Mouse (Mus musculus): ENCODE measurements around the gene Olfr801. TPM values are rescaled to one million over a fixed set of nuclear protein-coding genes. Genes with fewer than 3 reads are reported as not detected.

Gene Olfr801
- not detected in 2 replicates for polyA plus RNA-seq (2016; fragmentation: Nextera tagmentation; extraction: Ambion mirVana)

GRCm38 (mm10) chr10:129673765-129674164 lies at the start of gene Olfr801:
Gene Olfr801 (minus strand): TSS chr10:129673865.
- Histone ChIP-seq H3K27ac (ENCODE audit: poor library complexity, severe bottlenecking) (no peak within 1 kb of the TSS), H3K27me3 (replicated peaks) (no peaks in the 10 kb centered on the region), H3K4me2 (no peak within 1 kb of the TSS), H3K9me3 (replicated peaks) (no peaks in the 10 kb centered on the region), H3K36me3 (no peaks in the 10 kb centered on the region), H3K9ac (no peak within 1 kb of the TSS), H3K4me3 (no peak within 1 kb of the TSS), H3K4me1 (replicated peaks) (no peaks in the 10 kb centered on the region)
- 75% methylated on average over 1 of the region's 1 CpGs for WGBS
- ATAC-seq (ENCODE audit: insufficient number of reproducible peaks, low FRiP score) = no peak

- H3K4me1 ChIP-seq (replicated peaks) = no peaks in the 10 kb centered on the region
- H3K9me3 ChIP-seq (replicated peaks) = no peaks in the 10 kb centered on the region
- H3K27me3 ChIP-seq (replicated peaks) = no peaks in the 10 kb centered on the region
- no peak within 1 kb of the TSS for H3K9ac ChIP-seq
- H3K4me3 ChIP-seq = no peak within 1 kb of the TSS
- no peak within 1 kb of the TSS for H3K27ac ChIP-seq (ENCODE audit: poor library complexity, severe bottlenecking)
- no peaks in the 10 kb centered on the region for H3K36me3 ChIP-seq
- no peak within 1 kb of the TSS for H3K4me2 ChIP-seq
- ATAC-seq (ENCODE audit: insufficient number of reproducible peaks, low FRiP score) = no peak
Measured at GRCm38 (mm10) chr10:129702910-129703309, 29.2 kb upstream of the Olfr801 start, which contains the start of gene Olfr804. Gene Olfr804 (plus strand): TSS chr10:129703210.

- Histone ChIP-seq H3K36me3 (no peaks in the 10 kb centered on the region), H3K27me3 (replicated peaks) (no peaks in the 10 kb centered on the region), H3K27ac (ENCODE audit: poor library complexity, severe bottlenecking) (no peak within 1 kb of the TSS), H3K9ac (no peak within 1 kb of the TSS), H3K4me1 (replicated peaks) (no peaks in the 10 kb centered on the region), H3K9me3 (replicated peaks) (no peaks in the 10 kb centered on the region), H3K4me2 (no peak within 1 kb of the TSS), H3K4me3 (no peak within 1 kb of the TSS)
- WGBS = 64% methylated on average over 2 of the region's 2 CpGs
- ATAC-seq (ENCODE audit: insufficient number of reproducible peaks, low FRiP score) = no peak
Measured at GRCm38 (mm10) chr10:129694186-129694585, 20.5 kb upstream of the Olfr801 start, which contains the start of gene Olfr803. Gene Olfr803 (minus strand): TSS chr10:129694286.

- no peaks in the 10 kb centered on the region for H3K4me1 ChIP-seq (replicated peaks)
- no peak within 1 kb of the TSS for H3K4me3 ChIP-seq
- no peaks in the 10 kb centered on the region for H3K9me3 ChIP-seq (replicated peaks)
- no peaks in the 10 kb centered on the region for H3K27me3 ChIP-seq (replicated peaks)
- no peaks in the 10 kb centered on the region for H3K36me3 ChIP-seq
- no peak within 1 kb of the TSS for H3K27ac ChIP-seq (ENCODE audit: poor library complexity, severe bottlenecking)
- H3K9ac ChIP-seq = no peak within 1 kb of the TSS
- WGBS = 51% methylated on average over 1 of the region's 1 CpGs
- H3K4me2 ChIP-seq = no peak within 1 kb of the TSS
- no peak for ATAC-seq (ENCODE audit: insufficient number of reproducible peaks, low FRiP score)
Measured at GRCm38 (mm10) chr10:129688069-129688468, 14.4 kb upstream of the Olfr801 start, which contains the start of gene Olfr802. Gene Olfr802 (minus strand): TSS chr10:129688169.

DNA sequence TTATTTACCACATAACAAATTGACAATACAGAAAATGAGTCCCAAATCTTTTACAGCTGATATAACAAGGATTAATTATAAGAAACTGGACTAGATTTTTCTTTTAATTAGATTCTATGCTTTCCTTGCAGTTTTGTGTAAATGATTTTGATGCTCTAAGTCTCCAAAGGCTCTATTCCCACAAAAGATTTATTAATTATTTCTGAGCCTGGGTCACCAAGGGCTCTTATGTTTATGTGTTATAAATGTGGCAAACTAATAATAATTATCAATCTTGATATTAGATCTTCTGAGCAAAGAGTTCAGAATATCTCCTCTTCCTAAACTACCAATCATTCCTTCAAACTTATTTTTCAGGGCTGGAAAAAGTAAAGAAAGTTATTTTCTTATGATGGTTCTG lies 16.3 kb downstream of the Olfr801 start, which contains the start of gene Olfr800:
TSS of gene Olfr800 (plus strand) at position 301 of the 400 bp plus-strand sequence.
- Histone ChIP-seq H3K36me3 (no peaks in the 10 kb centered on the region), H3K4me3 (no peak within 1 kb of the TSS), H3K27ac (ENCODE audit: poor library complexity, severe bottlenecking) (no peak within 1 kb of the TSS), H3K27me3 (replicated peaks) (no peaks in the 10 kb centered on the region), H3K4me2 (no peak within 1 kb of the TSS), H3K9me3 (replicated peaks) (no peaks in the 10 kb centered on the region), H3K4me1 (replicated peaks) (no peaks in the 10 kb centered on the region), H3K9ac (no peak within 1 kb of the TSS)
- ATAC-seq (ENCODE audit: insufficient number of reproducible peaks, low FRiP score) = no peak

- 67% methylated on average over 1 of the region's 1 CpGs for WGBS
- Histone ChIP-seq H3K9me3 (replicated peaks) (no peaks in the 10 kb centered on the region), H3K27me3 (replicated peaks) (no peaks in the 10 kb centered on the region), H3K9ac (no peak overlapping the region), H3K36me3 (no peaks in the 10 kb centered on the region), H3K4me1 (replicated peaks) (no peaks in the 10 kb centered on the region), H3K27ac (ENCODE audit: poor library complexity, severe bottlenecking) (no peak overlapping the region), H3K4me2 (no peak overlapping the region), H3K4me3 (no peak overlapping the region)
- no peak for ATAC-seq (ENCODE audit: insufficient number of reproducible peaks, low FRiP score)
Measured at GRCm38 (mm10) chr10:129651763-129652162, 21.9 kb downstream of the Olfr801 start.

DNA sequence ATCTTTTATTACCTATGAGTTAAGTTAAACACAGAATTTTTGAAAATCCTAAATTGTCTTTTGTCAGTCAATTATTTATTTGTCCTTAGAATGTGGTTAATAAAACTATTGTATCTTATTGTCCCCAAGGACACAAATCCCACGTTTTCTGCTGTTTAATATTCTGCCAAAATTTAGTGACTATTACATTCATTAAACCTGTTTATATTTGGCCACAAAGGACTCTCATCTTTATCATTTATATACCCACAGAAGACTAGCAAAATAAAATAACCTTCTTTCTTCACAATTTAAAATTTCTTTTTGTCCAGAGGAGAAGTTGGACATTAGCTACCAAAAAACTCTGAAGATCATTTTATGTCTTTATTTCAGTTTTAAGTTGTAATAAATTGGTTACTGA lies 36.5 kb downstream of the Olfr801 start, which contains the start of gene Olfr799:
TSS of gene Olfr799 (plus strand) at position 301 of the 400 bp plus-strand sequence.
- Histone ChIP-seq H3K9ac (no peak within 1 kb of the TSS), H3K4me2 (no peak within 1 kb of the TSS), H3K27me3 (replicated peaks) (no peaks in the 10 kb centered on the region), H3K9me3 (replicated peaks) (no peaks in the 10 kb centered on the region), H3K4me1 (replicated peaks) (no peaks in the 10 kb centered on the region), H3K36me3 (no peaks in the 10 kb centered on the region), H3K4me3 (no peak within 1 kb of the TSS), H3K27ac (ENCODE audit: poor library complexity, severe bottlenecking) (no peak within 1 kb of the TSS)
- 24% methylated on average over 1 of the region's 1 CpGs for WGBS
- no peak for ATAC-seq (ENCODE audit: insufficient number of reproducible peaks, low FRiP score)

DNA sequence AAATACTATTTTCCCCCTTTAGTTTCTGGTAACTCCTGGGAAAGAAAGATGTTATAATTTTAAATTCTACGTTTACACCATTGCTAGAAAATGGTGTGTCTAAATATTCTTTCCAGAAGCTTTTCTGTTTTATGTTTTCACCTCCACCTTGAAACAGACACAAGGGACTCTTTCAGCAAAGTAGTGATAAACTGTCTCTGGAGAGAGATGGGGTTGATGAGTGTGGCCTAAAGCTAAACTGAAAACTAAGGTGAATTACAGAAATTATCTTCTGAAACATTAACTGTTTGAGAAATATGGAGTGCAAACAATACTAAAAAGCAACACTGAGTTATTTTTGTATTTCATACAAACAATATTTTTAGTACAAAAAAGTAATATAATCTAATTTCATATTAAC lies 45.8 kb downstream of the Olfr801 start, which contains the start of gene Olfr798:
TSS of gene Olfr798 (minus strand) at position 101 of the 400 bp plus-strand sequence.
- Histone ChIP-seq H3K27me3 (replicated peaks) (no peaks in the 10 kb centered on the region), H3K4me1 (replicated peaks) (no peaks in the 10 kb centered on the region), H3K9me3 (replicated peaks) (no peaks in the 10 kb centered on the region), H3K36me3 (no peaks in the 10 kb centered on the region), H3K27ac (ENCODE audit: poor library complexity, severe bottlenecking) (no peak within 1 kb of the TSS), H3K4me2 (no peak within 1 kb of the TSS), H3K4me3 (no peak within 1 kb of the TSS), H3K9ac (no peak within 1 kb of the TSS)
- ATAC-seq (ENCODE audit: insufficient number of reproducible peaks, low FRiP score) = no peak
- 65% methylated on average over 1 of the region's 1 CpGs for WGBS

- no peak overlapping the region for H3K27ac ChIP-seq (ENCODE audit: poor library complexity, severe bottlenecking)
- H3K4me2 ChIP-seq = no peak overlapping the region
- H3K36me3 ChIP-seq = no peaks in the 10 kb centered on the region
- H3K4me3 ChIP-seq = no peak overlapping the region
- no peak overlapping the region for H3K9ac ChIP-seq
- H3K4me1 ChIP-seq (replicated peaks) = no peaks in the 10 kb centered on the region
- ATAC-seq (ENCODE audit: insufficient number of reproducible peaks, low FRiP score) = no peak
- H3K9me3 ChIP-seq (replicated peaks) = no peaks in the 10 kb centered on the region
- H3K27me3 ChIP-seq (replicated peaks) = no peaks in the 10 kb centered on the region
Measured at GRCm38 (mm10) chr10:129623251-129623650, 50.4 kb downstream of the Olfr801 start.

DNA sequence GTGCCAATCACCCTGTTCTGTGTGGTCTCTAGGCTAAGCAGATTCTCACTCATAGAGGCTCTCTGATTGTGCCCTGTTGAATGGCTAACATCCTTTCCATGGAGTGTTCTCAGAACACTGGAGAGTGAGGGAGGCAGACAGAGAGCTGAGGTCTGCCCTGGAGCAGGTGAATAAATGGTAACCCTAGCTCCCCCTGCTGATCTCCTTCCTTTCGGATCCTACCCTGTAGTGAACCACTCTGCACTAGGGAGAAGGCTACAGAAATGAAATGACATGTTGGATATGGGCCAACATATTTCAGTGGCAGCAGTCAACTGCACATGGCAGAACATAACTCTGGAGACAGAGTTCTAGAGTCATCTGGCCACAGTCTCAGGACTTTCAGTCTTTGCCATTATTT lies 51.9 kb downstream of the Olfr801 start:
- 12% methylated on average over 1 of the region's 1 CpGs for WGBS
- Histone ChIP-seq H3K4me2 (no peak overlapping the region), H3K9ac (no peak overlapping the region), H3K4me1 (replicated peaks) (no peaks in the 10 kb centered on the region), H3K9me3 (replicated peaks) (no peaks in the 10 kb centered on the region), H3K4me3 (no peak overlapping the region), H3K36me3 (no peaks in the 10 kb centered on the region), H3K27ac (ENCODE audit: poor library complexity, severe bottlenecking) (no peak overlapping the region), H3K27me3 (replicated peaks) (no peaks in the 10 kb centered on the region)
- ATAC-seq (ENCODE audit: insufficient number of reproducible peaks, low FRiP score) = no peak
